Mouse (Mus musculus): Measurements from ENCODE around the gene Sp2.
A peak's percentile ranks its signal among the peaks of the same experiment; 100 is the strongest.

The Sp2 gene

GRCm38 (mm10) chr11:96970341-96970740 is 12.4 kb downstream of the Sp2 start:
- DNase-seq (ENCODE audit: low spot score in 2 of 2): no peak

- DNase-seq (ENCODE audit: low spot score in 2 of 2): no peak
Measured at GRCm38 (mm10) chr11:96969746-96970145, 13.0 kb downstream of the Sp2 start.

- DNase-seq (ENCODE audit: low spot score in 2 of 2): no peak
Measured at GRCm38 (mm10) chr11:96969280-96969722, 13.5 kb downstream of the Sp2 start.

- no peak for DNase-seq (ENCODE audit: low spot score in 2 of 2)
Measured at GRCm38 (mm10) chr11:96968476-96968875, 14.3 kb downstream of the Sp2 start.

- DNase-seq (ENCODE audit: low spot score in 2 of 2): no peak
Measured at GRCm38 (mm10) chr11:96967544-96968269, 15.1 kb downstream of the Sp2 start.

- DNase-seq (ENCODE audit: low spot score in 2 of 2): no peak
Measured at GRCm38 (mm10) chr11:96966914-96967543, 15.7 kb downstream of the Sp2 start.

- DNase-seq (ENCODE audit: low spot score in 2 of 2): no peak
Measured at GRCm38 (mm10) chr11:96966172-96966571, 16.6 kb downstream of the Sp2 start.

GRCm38 (mm10) chr11:96963580-96963979 is 19.2 kb downstream of the Sp2 start:
- DNase-seq (ENCODE audit: low spot score in 2 of 2): peak; percentile 87 to 92

- DNase-seq (ENCODE audit: low spot score in 2 of 2): no peak
Measured at GRCm38 (mm10) chr11:96957061-96957805, 25.5 kb downstream of the Sp2 start.

- DNase-seq (ENCODE audit: low spot score in 2 of 2): no peak
Measured at GRCm38 (mm10) chr11:96956009-96956724, 26.6 kb downstream of the Sp2 start.

GRCm38 (mm10) chr11:96955094-96955493 is 27.7 kb downstream of the Sp2 start:
- no peak for DNase-seq (ENCODE audit: low spot score in 2 of 2)

GRCm38 (mm10) chr11:96952896-96953295 is 29.9 kb downstream of the Sp2 start:
- no peak for DNase-seq (ENCODE audit: low spot score in 2 of 2)

- no peak for DNase-seq (ENCODE audit: low spot score in 2 of 2)
Measured at GRCm38 (mm10) chr11:96952426-96952825, 30.3 kb downstream of the Sp2 start.

GRCm38 (mm10) chr11:96950767-96951166 is 32.0 kb downstream of the Sp2 start:
- DNase-seq (ENCODE audit: low spot score in 2 of 2): no peak

- no peak for DNase-seq (ENCODE audit: low spot score in 2 of 2)
Measured at GRCm38 (mm10) chr11:96947849-96948248, 34.9 kb downstream of the Sp2 start.

GRCm38 (mm10) chr11:96946498-96946897 is 36.3 kb downstream of the Sp2 start:
- DNase-seq (ENCODE audit: low spot score in 2 of 2): no peak

- no peak for DNase-seq (ENCODE audit: low spot score in 2 of 2)
Measured at GRCm38 (mm10) chr11:96944844-96945580, 37.7 kb downstream of the Sp2 start.

- peak; percentile 78 to 85 for DNase-seq (ENCODE audit: low spot score in 2 of 2)
Measured at GRCm38 (mm10) chr11:96943746-96944304, 38.9 kb downstream of the Sp2 start, which contains the start of gene Pnpo. Gene Pnpo, minus strand, starts transcription at chr11:96943986.

- DNase-seq (ENCODE audit: low spot score in 2 of 2): no peak
Measured at GRCm38 (mm10) chr11:96941989-96942590, 40.7 kb downstream of the Sp2 start.

All from frontal cortex, postnatal 25 days (tissue).